Mouse (Mus musculus) kidney, embryonic 16.5 days (tissue): ENCODE results near the gene Prr32. TPM values are rescaled to one million over a fixed set of nuclear protein-coding genes. Genes with fewer than 3 reads are reported as not detected.

ENCODE experiments used
- ATAC-seq: fragments of 200-750 bp; cut with Nextera tagmentation; 2 replicates; pipeline ENCODE4 v1.8.0; 2017; ENCODE audit warnings: moderate TSS enrichment; ENCODE audit not compliant: low FRiP score, low TSS enrichment
- H3K27ac ChIP-seq: fragments of 300-500 bp; sonication (generic); 2 replicates; pipeline ENCODE4 v1.5.1; 2014; ENCODE audit warnings: low read length
- H3K27me3 ChIP-seq: fragments of 300-500 bp; sonication (generic); 2 replicates; pipeline ENCODE4 v1.6.1; 2014; ENCODE audit warnings: low read length, control low read depth, mixed read lengths; ENCODE audit not compliant: insufficient read depth
- H3K36me3 ChIP-seq: fragments of 300-500 bp; sonication (generic); 2 replicates; pipeline ENCODE4 v1.6.1; 2014; ENCODE audit warnings: low read length, control low read depth, mixed read lengths; ENCODE audit not compliant: insufficient read depth
- H3K4me1 ChIP-seq: fragments of 300-500 bp; sonication (generic); 2 replicates; pipeline ENCODE4 v1.6.1; 2014; ENCODE audit warnings: low read length, control low read depth, mixed read lengths; ENCODE audit not compliant: insufficient read depth
- H3K4me2 ChIP-seq: fragments of 300-500 bp; sonication (generic); replicated peaks from 2 replicates; pipeline ENCODE4 v1.6.1; 2014; ENCODE audit warnings: low read depth, low read length
- H3K4me3 ChIP-seq: fragments of 300-500 bp; sonication (generic); 2 replicates; pipeline ENCODE4 v1.5.1; 2014; ENCODE audit warnings: mild to moderate bottlenecking, low read length
- H3K9ac ChIP-seq: fragments of 300-500 bp; sonication (generic); replicated peaks from 2 replicates; pipeline ENCODE4 v1.6.1; 2014; ENCODE audit warnings: low read length
- H3K9me3 ChIP-seq: fragments of 300-500 bp; sonication (generic); 2 replicates; pipeline ENCODE4 v1.6.1; 2016; ENCODE audit warnings: low read length, control low read depth
- WGBS: fragments of 180-500 bp; shearing (Covaris S2); extraction: QIAGEN DNeasy Blood & Tissue Kit; methylation state at CpG from one replicate; pipeline ENCODE4 v1.1.7; 2014; 5-methylcytosine and 5-hydroxymethylcytosine counted together
- polyA plus RNA-seq: library from polyadenylated mRNA; unstranded; fragments of >200 nt; fragmentation: Nextera tagmentation; extraction: Ambion mirVana; gene quantifications from 2 replicates; pipeline ENCODE4 v1.2.1, GENCODE M21; 2015

Prr32 gene
- 0.37 and 0.58 TPM in 2 replicates for polyA plus RNA-seq

DNA sequence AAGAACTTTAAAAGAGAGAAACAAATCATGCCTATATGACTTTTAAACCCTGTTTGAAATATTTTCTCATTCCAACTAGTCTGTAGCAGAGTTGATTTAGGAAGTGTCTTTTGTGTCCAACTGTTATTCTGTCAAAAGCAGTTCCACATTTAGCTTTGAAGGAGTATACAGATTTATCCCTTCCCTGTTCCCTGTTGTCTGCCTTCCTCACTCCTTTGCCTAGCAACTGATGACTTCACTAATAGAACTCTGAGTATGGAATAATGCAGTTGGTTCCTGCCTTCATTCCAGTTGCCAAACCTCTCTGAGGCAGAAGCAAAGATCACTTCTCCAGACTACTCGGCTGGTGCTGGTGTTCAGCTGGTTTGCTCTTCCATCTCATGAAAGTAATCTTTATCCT, at the start of gene Prr32:
Gene Prr32 (plus strand): TSS at position 301 of the 400 bp plus-strand sequence.
- no peak within 1 kb of the TSS for H3K27ac ChIP-seq
- H3K9me3 ChIP-seq = no peaks in the 10 kb centered on the region
- no peak for ATAC-seq
- no peak within 1 kb of the TSS for H3K4me3 ChIP-seq
- no peaks in the 10 kb centered on the region for H3K36me3 ChIP-seq
- H3K4me2 ChIP-seq = no peak within 1 kb of the TSS
- no peaks in the 10 kb centered on the region for H3K4me1 ChIP-seq
- H3K27me3 ChIP-seq = no peaks in the 10 kb centered on the region
- 81% methylated on average over 1 of the region's 1 CpGs for WGBS
- H3K9ac ChIP-seq = no peak within 1 kb of the TSS
